Mouse (Mus musculus) embryonic facial prominence, embryonic 10.5 days (tissue): ENCODE results near the gene Rarg. TPM values are rescaled to one million over a fixed set of nuclear protein-coding genes. Genes with fewer than 3 reads are reported as not detected.
"Not testable (repeated sequence)": the region's sequence is repeated elsewhere in the genome, so short reads cannot be mapped to it uniquely, and the experiment has no call there.

Source experiments
- DNase-seq: peaks from one replicate; pipeline ENCODE4 v3.0.0-alpha.2; 2017; ENCODE audit warnings: low spot score
- H3K27ac ChIP-seq: fragments of 300-500 bp; sonication (generic); replicated peaks from 2 replicates; pipeline ENCODE4 v1.5.1; 2016; ENCODE audit warnings: mild to moderate bottlenecking
- H3K27me3 ChIP-seq: fragments of 300-500 bp; sonication (generic); replicated peaks from 2 replicates; pipeline ENCODE4 v1.6.1; 2016; ENCODE audit warnings: low read depth, mild to moderate bottlenecking; ENCODE audit not compliant: poor library complexity, severe bottlenecking
- H3K36me3 ChIP-seq: fragments of 300-500 bp; sonication (generic); replicated peaks from 2 replicates; pipeline ENCODE4 v1.6.1; 2016; ENCODE audit warnings: mild to moderate bottlenecking, moderate library complexity
- H3K4me1 ChIP-seq: fragments of 300-500 bp; sonication (generic); 2 replicates; pipeline ENCODE4 v1.6.1; 2016
- H3K4me3 ChIP-seq: fragments of 300-500 bp; sonication (generic); 2 replicates; pipeline ENCODE4 v1.5.1; 2016; ENCODE audit warnings: mild to moderate bottlenecking, moderate library complexity
- H3K9me3 ChIP-seq: fragments of 300-500 bp; sonication (generic); 2 replicates; pipeline ENCODE4 v1.6.1; 2016; ENCODE audit warnings: mild to moderate bottlenecking
- WGBS: fragments of 180-500 bp; shearing (Covaris S2); methylation state at CpG from one replicate; pipeline ENCODE4 v1.1.7; 2016; 5-methylcytosine and 5-hydroxymethylcytosine counted together
- polyA plus RNA-seq: library from polyadenylated mRNA; unstranded; fragments of >200 nt; fragmentation: Nextera tagmentation; extraction: Ambion mirVana; gene quantifications from 2 replicates; pipeline ENCODE4 v1.2.1, GENCODE M21; 2016

Rarg gene
- polyA plus RNA-seq, 1 experiment from 2014 or later: 90.2 TPM

- H3K9me3 ChIP-seq: no peaks in the 10 kb centered on the region
- peaks cover 71% of the 10 kb centered on the region for H3K4me1 ChIP-seq
- peaks cover 51% of the 10 kb centered on the region for H3K36me3 ChIP-seq
- H3K4me3 ChIP-seq: peak overlapping the region; percentile 76
- DNase-seq: no peak
- peak overlapping the region; percentile 96 for H3K27ac ChIP-seq
- peaks cover 56% of the 10 kb centered on the region for H3K27me3 ChIP-seq
- 25% methylated on average over 12 of the region's 12 CpGs for WGBS
Measured at GRCm38 (mm10) chr15:102242404-102243228, 14.7 kb downstream of the Rarg start.

GRCm38 (mm10) chr15:102240607-102241006 is 16.7 kb downstream of the Rarg start:
- H3K4me3 ChIP-seq: no peak overlapping the region
- H3K4me1 ChIP-seq: peaks cover 58% of the 10 kb centered on the region
- 68% methylated on average over 4 of the region's 4 CpGs for WGBS
- no peak overlapping the region; the same call in 1 of the 2 replicates for H3K27ac ChIP-seq
- H3K9me3 ChIP-seq: no peaks in the 10 kb centered on the region
- DNase-seq: no peak
- peaks cover 43% of the 10 kb centered on the region for H3K27me3 ChIP-seq
- H3K36me3 ChIP-seq: peaks cover 71% of the 10 kb centered on the region

- WGBS: 80% methylated on average over 11 of the region's 11 CpGs
- Histone ChIP-seq H3K36me3 (peaks cover 78% of the 10 kb centered on the region), H3K27ac (no peak overlapping the region), H3K4me1 (peaks cover 59% of the 10 kb centered on the region), H3K9me3 (no peaks in the 10 kb centered on the region), H3K27me3 (peaks cover 35% of the 10 kb centered on the region), H3K4me3 (no peak overlapping the region; the same call in 1 of the 2 replicates)
- DNase-seq: no peak
Measured at GRCm38 (mm10) chr15:102239851-102240250, 17.5 kb downstream of the Rarg start.

- Histone ChIP-seq H3K9me3 (no peaks in the 10 kb centered on the region), H3K36me3 (peaks cover 84% of the 10 kb centered on the region), H3K27me3 (peaks cover 29% of the 10 kb centered on the region), H3K4me3 (0 out of 2 replicates have a peak overlapping the region, but pooled peaks have one; percentile 14), H3K4me1 (peaks cover 60% of the 10 kb centered on the region), H3K27ac (no peak overlapping the region)
- WGBS: 13% methylated on average over 9 of the region's 9 CpGs
- peak; percentile 89 for DNase-seq
Measured at GRCm38 (mm10) chr15:102239260-102239590, 18.1 kb downstream of the Rarg start.

- peaks cover 89% of the 10 kb centered on the region for H3K36me3 ChIP-seq
- WGBS: 87% methylated on average over 14 of the region's 14 CpGs
Measured at GRCm38 (mm10) chr15:102238543-102239259, 18.6 kb downstream of the Rarg start.

GRCm38 (mm10) chr15:102235371-102236027 is 21.8 kb downstream of the Rarg start:
- DNase-seq: peak; percentile 61
- Histone ChIP-seq H3K27me3 (no peaks in the 10 kb centered on the region), H3K36me3 (peaks cover 68% of the 10 kb centered on the region), H3K27ac (peak overlapping the region; percentile 49), H3K9me3 (no peaks in the 10 kb centered on the region), H3K4me1 (peaks cover 55% of the 10 kb centered on the region), H3K4me3 (peak overlapping the region; percentile 31)
- WGBS: 38% methylated on average over 21 of the region's 21 CpGs

More at GRCm38 (mm10) chr15:102238543-102239259, 18.6 kb downstream of the Rarg start:
- H3K4me1 ChIP-seq: peaks cover 60% of the 10 kb centered on the region
- no peak overlapping the region for H3K4me3 ChIP-seq
- peaks cover 24% of the 10 kb centered on the region for H3K27me3 ChIP-seq
- no peaks in the 10 kb centered on the region for H3K9me3 ChIP-seq
- no peak overlapping the region for H3K27ac ChIP-seq
- DNase-seq: no peak

GRCm38 (mm10) chr15:102233896-102234295 is 23.4 kb downstream of the Rarg start:
- Histone ChIP-seq H3K9me3 (no peaks in the 10 kb centered on the region), H3K4me1 (peaks cover 47% of the 10 kb centered on the region), H3K27me3 (no peaks in the 10 kb centered on the region), H3K4me3 (0 out of 2 replicates have a peak overlapping the region, but pooled peaks have one; percentile 14), H3K27ac (peak overlapping the region; percentile 44), H3K36me3 (peaks cover 54% of the 10 kb centered on the region)
- DNase-seq: no peak
- 19% methylated on average over 2 of the region's 2 CpGs for WGBS

- Histone ChIP-seq H3K36me3 (peaks cover 43% of the 10 kb centered on the region), H3K27me3 (no peaks in the 10 kb centered on the region), H3K4me3 (no peak overlapping the region), H3K4me1 (peaks cover 47% of the 10 kb centered on the region), H3K9me3 (no peaks in the 10 kb centered on the region), H3K27ac (no peak overlapping the region)
- no peak for DNase-seq
- WGBS: 85% methylated on average over 7 of the region's 7 CpGs
Measured at GRCm38 (mm10) chr15:102232764-102233163, 24.6 kb downstream of the Rarg start.

- DNase-seq: no peak
- no peak within 1 kb of the TSS for H3K4me3 ChIP-seq
- no peak within 1 kb of the TSS for H3K27ac ChIP-seq
- H3K4me1 ChIP-seq: peaks cover 47% of the 10 kb centered on the region
- no peaks in the 10 kb centered on the region for H3K9me3 ChIP-seq
- peaks cover 33% of the 10 kb centered on the region for H3K36me3 ChIP-seq
- WGBS: 45% methylated on average over 6 of the region's 6 CpGs
- no peaks in the 10 kb centered on the region for H3K27me3 ChIP-seq
Measured at GRCm38 (mm10) chr15:102231748-102232147, 25.6 kb downstream of the Rarg start, which contains the start of gene Itgb7. TSS of gene Itgb7 (minus strand) at chr15:102231944.

GRCm38 (mm10) chr15:102230408-102231321 is 26.7 kb downstream of the Rarg start:
- 76% methylated on average over 17 of the region's 17 CpGs for WGBS
- Histone ChIP-seq H3K4me3 (no peak overlapping the region), H3K4me1 (peaks cover 40% of the 10 kb centered on the region)

GRCm38 (mm10) chr15:102225619-102226018 is 31.7 kb downstream of the Rarg start:
- not testable (repeated sequence) for H3K4me3 ChIP-seq, H3K36me3 ChIP-seq, H3K9me3 ChIP-seq, H3K27ac ChIP-seq, DNase-seq
- WGBS: 77% methylated on average over 6 of the region's 6 CpGs
- peaks cover 20% of the 10 kb centered on the region for H3K4me1 ChIP-seq
- H3K27me3 ChIP-seq: peaks cover 43% of the 10 kb centered on the region

More at GRCm38 (mm10) chr15:102230408-102231321, 26.7 kb downstream of the Rarg start:
- Histone ChIP-seq H3K36me3 (peaks cover 23% of the 10 kb centered on the region), H3K9me3 (no peaks in the 10 kb centered on the region), H3K27ac (no peak overlapping the region), H3K27me3 (peaks cover 7% of the 10 kb centered on the region; the same call in 1 of the 2 replicates)
- no peak for DNase-seq
